Mouse (Mus musculus): ENCODE measurements around the gene Pax3.

DNA sequence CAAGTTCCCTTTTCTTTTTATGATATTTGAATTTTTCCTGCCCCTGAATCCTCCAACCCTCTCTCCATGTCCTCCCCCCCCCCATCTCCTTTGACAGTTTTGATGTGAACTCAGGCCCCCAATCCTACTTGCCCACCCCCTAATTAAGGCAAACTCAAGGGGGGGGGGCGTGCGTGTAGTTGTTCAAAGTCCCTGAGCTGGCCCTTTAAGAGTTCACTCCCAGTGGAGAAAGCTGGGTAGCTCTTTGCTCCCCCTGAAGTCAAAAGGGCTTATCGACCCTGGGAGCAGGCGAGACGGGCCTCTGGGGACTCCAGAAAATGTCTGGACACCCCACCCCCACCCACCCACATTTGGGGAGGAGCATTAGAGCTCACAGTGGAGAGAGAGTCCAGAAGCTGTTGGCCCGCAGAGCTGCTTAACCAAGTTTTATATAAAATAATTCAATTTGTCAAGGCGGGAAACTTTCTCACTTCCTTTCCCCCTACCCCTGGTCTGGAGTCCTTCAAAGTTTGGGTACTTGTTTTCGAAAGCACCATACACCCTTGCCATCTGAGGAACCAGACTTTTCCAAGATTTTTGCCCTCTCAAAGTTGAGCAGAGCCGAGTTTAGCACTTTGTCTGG lies 1.5 kb upstream of the Pax3 start:
- TF ChIP-seq CTCF (IDR thresholded peaks at IDR 0.05; ENCODE audit: low read depth, low read length), result no peak
- TF ChIP-seq TAL1 (conservative IDR thresholded peaks at IDR 0.05; ENCODE audit: low read depth, low read length), result no peak
